Mouse (Mus musculus) MEL (cell line): ENCODE measurements around the gene Mtx1. TPM values are rescaled to one million over a fixed set of nuclear protein-coding genes. Genes with fewer than 3 reads are reported as not detected.
A peak's percentile ranks its signal among the peaks of the same experiment; 100 is the strongest.

Experiments used
- DNase-seq: peaks from one replicate; pipeline ENCODE4 v3.0.0; 2011; ENCODE audit warnings: low read depth, low spot score
- H3K27ac ChIP-seq: 2 replicates; pipeline ENCODE4 v1.5.1; 2012; ENCODE audit warnings: low read depth, mild to moderate bottlenecking, control low read depth, low read length, moderate library complexity; ENCODE audit not compliant: control insufficient read depth
- H3K27me3 ChIP-seq, 2 experiments: fragments of 150-350 bp in 1 of 2; sonication (generic) in 1 of 2; 2 replicates each; pipeline ENCODE4 v1.6.1; 2012; ENCODE audit warnings: low read length in 2 of 2, mild to moderate bottlenecking in 2 of 2, improper control_type of control experiment in 1 of 2, moderate library complexity in 1 of 2; ENCODE audit not compliant: insufficient read depth in 2 of 2, control insufficient read depth in 1 of 2
- H3K36me3 ChIP-seq, 2 experiments: 2 replicates each; pipeline ENCODE4 v1.6.1; 2012 to 2014; ENCODE audit warnings: low read length in 2 of 2, improper control_type of control experiment in 1 of 2, inconsistent platforms in 1 of 2, mild to moderate bottlenecking in 1 of 2; ENCODE audit not compliant: insufficient read depth in 2 of 2, control insufficient read depth in 1 of 2
- H3K4me1 ChIP-seq, 2 experiments: fragments of 150-350 bp in 1 of 2; sonication (generic) in 1 of 2; 2 replicates each; pipeline ENCODE4 v1.6.1; 2012; ENCODE audit warnings: low read length in 2 of 2, improper control_type of control experiment in 1 of 2, mild to moderate bottlenecking in 1 of 2; ENCODE audit not compliant: insufficient read depth in 2 of 2, control insufficient read depth in 1 of 2
- H3K4me3 ChIP-seq, 2 experiments: fragments of 150-350 bp in 1 of 2; sonication (generic) in 1 of 2; 2 replicates each; pipeline ENCODE4 v1.5.1; 2012; ENCODE audit warnings: low read depth in 2 of 2, low read length in 2 of 2, mild to moderate bottlenecking in 2 of 2, moderate library complexity in 2 of 2, control low read depth in 1 of 2, improper control_type of control experiment in 1 of 2; ENCODE audit not compliant: control insufficient read depth in 1 of 2, insufficient read depth in 1 of 2
- H3K79me2 ChIP-seq: 2 replicates; pipeline ENCODE4 v1.6.1; 2012; ENCODE audit warnings: mild to moderate bottlenecking, low read length, moderate library complexity; ENCODE audit not compliant: control insufficient read depth, poor library complexity, insufficient read depth
- H3K9ac ChIP-seq: 2 replicates; pipeline ENCODE4 v1.6.1; 2012; ENCODE audit warnings: low read depth, mild to moderate bottlenecking, control low read depth, low read length, moderate library complexity; ENCODE audit not compliant: control insufficient read depth, poor library complexity, severe bottlenecking
- H3K9me3 ChIP-seq: fragments of 150-350 bp; sonication (generic); replicated peaks from 2 replicates; pipeline ENCODE4 v1.6.1; 2012; ENCODE audit warnings: mild to moderate bottlenecking, low read length, improper control_type of control experiment, moderate library complexity; ENCODE audit not compliant: insufficient read depth
- CHD1 ChIP-seq: IDR thresholded peaks from 2 replicates; pipeline ENCODE4 v1.6.1; 2012; ENCODE audit warnings: low read depth, mild to moderate bottlenecking, inconsistent platforms, low read length, improper control_type of control experiment
- CHD2 ChIP-seq: IDR thresholded peaks from 2 replicates; pipeline ENCODE4 v1.6.1; 2011; ENCODE audit warnings: low read length, improper control_type of control experiment
- CTCF ChIP-seq, 3 experiments: IDR thresholded peaks in 2 of 3; conservative IDR thresholded peaks in 1 of 3; 2 replicates each; pipeline ENCODE4 v1.5.1; 2011 to 2012; ENCODE audit warnings: low read length in 3 of 3, low read depth in 2 of 3, mild to moderate bottlenecking in 2 of 3, improper control_type of control experiment in 1 of 3, inconsistent platforms in 1 of 3, mixed read lengths in 1 of 3, moderate library complexity in 1 of 3; ENCODE audit not compliant: control insufficient read depth in 1 of 3, insufficient read depth in 1 of 3, poor library complexity in 1 of 3, severe bottlenecking in 1 of 3
- ELF1 ChIP-seq: IDR thresholded peaks from 2 replicates; pipeline ENCODE4 v1.6.1; 2014; ENCODE audit warnings: low read depth, mild to moderate bottlenecking, inconsistent platforms, low read length, improper control_type of control experiment, moderate library complexity
- EP300 ChIP-seq, 2 experiments: IDR thresholded peaks; 2 replicates each; pipeline ENCODE4 v1.6.1; 2011; ENCODE audit warnings: improper control_type of control experiment in 2 of 2, low read length in 2 of 2, low read depth in 1 of 2, mild to moderate bottlenecking in 1 of 2
- ETS1 ChIP-seq: IDR thresholded peaks from 2 replicates; pipeline ENCODE4 v1.6.1; 2012; ENCODE audit warnings: low read depth, mild to moderate bottlenecking, inconsistent platforms, low read length, improper control_type of control experiment, moderate library complexity
- GABPA ChIP-seq: IDR thresholded peaks from 2 replicates; pipeline ENCODE4 v1.6.1; 2012; ENCODE audit warnings: low read depth, mild to moderate bottlenecking, inconsistent platforms, low read length, improper control_type of control experiment, moderate library complexity
- GATA1 ChIP-seq: IDR thresholded peaks from 2 replicates; pipeline ENCODE4 v1.6.1; 2011; ENCODE audit warnings: low read depth, low read length, improper control_type of control experiment
- HCFC1 ChIP-seq: IDR thresholded peaks from 2 replicates; pipeline ENCODE4 v1.6.1; 2012; ENCODE audit warnings: low read depth, mild to moderate bottlenecking, inconsistent platforms, low read length, improper control_type of control experiment, moderate library complexity
- JUND ChIP-seq: IDR thresholded peaks from 2 replicates; pipeline ENCODE4 v1.6.1; 2011; ENCODE audit warnings: low read depth, mild to moderate bottlenecking, improper control_type of control experiment, low read length
- KAT2A ChIP-seq: conservative IDR thresholded peaks from 2 replicates; pipeline ENCODE4 v1.6.1; 2012; ENCODE audit warnings: low read depth, low read length, improper control_type of control experiment, inconsistent platforms
- MAFK ChIP-seq: IDR thresholded peaks from 2 replicates; pipeline ENCODE4 v1.6.1; 2011; ENCODE audit warnings: low read depth, mild to moderate bottlenecking, low read length, improper control_type of control experiment, borderline replicate concordance
- MAX ChIP-seq: IDR thresholded peaks from 2 replicates; pipeline ENCODE4 v1.6.1; 2011; ENCODE audit warnings: low read length, improper control_type of control experiment
- MAZ ChIP-seq: IDR thresholded peaks from 2 replicates; pipeline ENCODE4 v1.6.1; 2012; ENCODE audit warnings: low read depth, mild to moderate bottlenecking, inconsistent platforms, low read length, improper control_type of control experiment
- MEF2A ChIP-seq: IDR thresholded peaks from 2 replicates; pipeline ENCODE4 v1.6.1; 2014; ENCODE audit warnings: low read depth, mild to moderate bottlenecking, inconsistent platforms, low read length, improper control_type of control experiment; ENCODE audit not compliant: poor library complexity, insufficient replicate concordance, severe bottlenecking; ENCODE audit errors: extremely low read depth
- MXI1 ChIP-seq: IDR thresholded peaks from 2 replicates; pipeline ENCODE4 v1.6.1; 2011; ENCODE audit warnings: mild to moderate bottlenecking, low read depth, low read length, improper control_type of control experiment
- MYB ChIP-seq: IDR thresholded peaks from 2 replicates; pipeline ENCODE4 v1.6.1; 2011; ENCODE audit warnings: mild to moderate bottlenecking, low read depth, low read length, improper control_type of control experiment
- NELFE ChIP-seq: IDR thresholded peaks from 2 replicates; pipeline ENCODE4 v1.6.1; 2011; ENCODE audit warnings: low read depth, low read length, improper control_type of control experiment
- NRF1 ChIP-seq: IDR thresholded peaks from 2 replicates; pipeline ENCODE4 v1.6.1; 2014; ENCODE audit warnings: low read depth, mild to moderate bottlenecking, inconsistent platforms, low read length, improper control_type of control experiment, moderate library complexity; ENCODE audit not compliant: poor library complexity, insufficient read depth, severe bottlenecking
- POLR2AphosphoS2 ChIP-seq: IDR thresholded peaks from 2 replicates; pipeline ENCODE4 v1.6.1; 2011; ENCODE audit warnings: low read length, improper control_type of control experiment
- POLR2AphosphoS5 ChIP-seq: IDR thresholded peaks from 2 replicates; pipeline ENCODE4 v1.6.1; 2012; ENCODE audit warnings: low read depth, borderline replicate concordance, mild to moderate bottlenecking, inconsistent platforms, low read length, moderate library complexity, mixed read lengths
- RAD21 ChIP-seq: IDR thresholded peaks from 2 replicates; pipeline ENCODE4 v1.6.1; 2011; ENCODE audit warnings: mild to moderate bottlenecking, low read depth, low read length, improper control_type of control experiment
- RCOR1 ChIP-seq: IDR thresholded peaks from 2 replicates; pipeline ENCODE4 v1.6.1; 2012; ENCODE audit warnings: low read depth, mild to moderate bottlenecking, inconsistent platforms, low read length, improper control_type of control experiment
- SIN3A ChIP-seq: IDR thresholded peaks from 2 replicates; pipeline ENCODE4 v1.6.1; 2012; ENCODE audit warnings: low read length, improper control_type of control experiment, inconsistent platforms
- SMC3 ChIP-seq: IDR thresholded peaks from 2 replicates; pipeline ENCODE4 v1.6.1; 2011; ENCODE audit warnings: low read depth, low read length, improper control_type of control experiment
- TAL1 ChIP-seq: IDR thresholded peaks from 2 replicates; pipeline ENCODE4 v1.6.1; 2012; ENCODE audit warnings: mild to moderate bottlenecking, inconsistent platforms, low read length, moderate library complexity, mixed read lengths
- TBP ChIP-seq: IDR thresholded peaks from 2 replicates; pipeline ENCODE4 v1.8.0; 2011; ENCODE audit warnings: low read depth, low read length, improper control_type of control experiment
- UBTF ChIP-seq: IDR thresholded peaks from 2 replicates; pipeline ENCODE4 v1.6.1; 2012; ENCODE audit warnings: low read depth, mild to moderate bottlenecking, inconsistent platforms, low read length, improper control_type of control experiment, moderate library complexity, borderline replicate concordance; ENCODE audit not compliant: insufficient read depth
- USF1 ChIP-seq: IDR thresholded peaks from 2 replicates; pipeline ENCODE4 v1.6.1; 2014; ENCODE audit warnings: low read depth, mild to moderate bottlenecking, inconsistent platforms, low read length, improper control_type of control experiment, moderate library complexity
- USF2 ChIP-seq, 2 experiments: IDR thresholded peaks; 2 replicates each; pipeline ENCODE4 v1.6.1; 2011 to 2012; ENCODE audit warnings: improper control_type of control experiment in 2 of 2, low read length in 2 of 2, borderline replicate concordance in 1 of 2, inconsistent platforms in 1 of 2, low read depth in 1 of 2, mild to moderate bottlenecking in 1 of 2; ENCODE audit not compliant: insufficient read depth in 1 of 2
- ZC3H11A ChIP-seq: IDR thresholded peaks from 2 replicates; pipeline ENCODE4 v1.6.1; 2012; ENCODE audit warnings: low read depth, mild to moderate bottlenecking, inconsistent platforms, low read length, improper control_type of control experiment
- ZKSCAN1 ChIP-seq: IDR thresholded peaks from 2 replicates; pipeline ENCODE4 v1.6.1; 2012; ENCODE audit warnings: low read depth, mild to moderate bottlenecking, inconsistent platforms, low read length, improper control_type of control experiment, moderate library complexity
- ZMIZ1 ChIP-seq: IDR thresholded peaks from 2 replicates; pipeline ENCODE4 v1.6.1; 2012; ENCODE audit warnings: low read depth, mild to moderate bottlenecking, inconsistent platforms, low read length, improper control_type of control experiment, moderate library complexity
- ZNF384 ChIP-seq: IDR thresholded peaks from 2 replicates; pipeline ENCODE4 v1.6.1; 2012; ENCODE audit warnings: low read depth, mild to moderate bottlenecking, inconsistent platforms, low read length, improper control_type of control experiment
- polyA plus RNA-seq, 2 experiments: library from polyadenylated mRNA; stranded (reverse) in 1 of 2; unstranded in 1 of 2; fragments of >175 nt in 1 of 2; fragments of >200 nt in 1 of 2; gene quantifications; 2 replicates each; pipeline versions ENCODE4 v1.2.1 to v1.2.4; 2012; ENCODE audit warnings: low replicate concordance in 2 of 2, low read depth in 1 of 2; ENCODE audit not compliant: insufficient read length in 2 of 2, insufficient read depth in 1 of 2, missing spikeins in 1 of 2
- total RNA-seq: library from RNA; depleted of rRNA; stranded (reverse); fragments of 300-350 nt; gene quantifications from 2 replicates; pipeline ENCODE4 v1.2.3, GENCODE M21; 2012

Mtx1 gene
- total and polyA plus RNA-seq, 3 experiments: 314 to 369 TPM; not detected in 1

DNA sequence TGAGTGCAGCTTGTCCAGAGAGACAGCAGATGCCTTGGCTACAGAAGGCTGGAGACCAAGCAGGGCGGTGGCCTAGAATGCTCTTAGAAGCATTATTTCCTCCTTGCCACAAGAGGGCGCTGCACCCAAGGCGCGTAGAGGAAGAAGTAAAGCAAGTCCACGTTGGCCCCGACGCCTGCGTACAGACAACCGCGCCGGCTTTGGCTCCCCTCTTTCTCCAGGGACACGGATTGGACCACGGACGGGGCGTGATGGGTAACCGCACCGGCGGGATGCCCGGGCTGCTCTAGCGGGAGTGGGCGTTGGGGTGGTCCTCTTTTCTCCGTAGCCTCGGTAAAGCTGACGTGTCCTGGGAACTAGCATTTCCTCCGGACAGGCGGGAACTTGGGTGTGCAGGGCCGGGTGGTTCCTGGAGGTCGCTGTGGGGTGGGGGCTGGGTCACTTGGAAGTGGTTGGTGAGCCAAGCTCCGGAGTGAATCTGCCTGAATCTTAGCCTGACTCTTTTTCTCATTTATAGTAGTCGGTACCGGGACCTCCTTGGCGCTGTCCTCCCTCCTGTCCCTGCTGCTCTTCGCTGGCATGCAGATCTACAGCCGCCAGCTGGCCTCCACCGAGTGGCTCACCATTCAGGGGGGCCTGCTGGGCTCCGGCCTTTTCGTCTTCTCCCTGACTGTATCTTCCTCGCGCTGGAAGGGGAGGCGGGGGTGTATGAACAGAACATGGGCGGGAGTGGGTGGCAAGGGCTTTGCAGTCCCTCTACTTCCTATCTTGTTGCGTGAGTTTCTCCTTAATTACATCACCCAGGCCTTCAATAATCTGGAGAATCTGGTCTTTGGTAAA lies 19.6 kb upstream of the Mtx1 start, which contains the start of gene Trim46:
Trim46 (minus strand) TSS at position 49 of the 840 bp plus-strand sequence.
- H3K9ac ChIP-seq: peak within 1 kb of the TSS; percentile 99
- peaks cover 7 to 23% of the 10 kb centered on the region in 2 experiments; a peak in 3 of 4 replicates for H3K36me3 ChIP-seq
- peak within 1 kb of the TSS; percentile 98 for H3K27ac ChIP-seq
- H3K4me1 ChIP-seq: peaks cover 17 to 24% of the 10 kb centered on the region in 2 experiments; a peak in 3 of 4 replicates
- peak within 1 kb of the TSS; percentile 84 to 89 for H3K4me3 ChIP-seq
- H3K79me2 ChIP-seq: peaks cover 17% of the 10 kb centered on the region
- DNase-seq: peak; percentile 98
- H3K27me3 ChIP-seq: no peaks in the 10 kb centered on the region
- H3K9me3 ChIP-seq: no peaks in the 10 kb centered on the region
- peak; percentile 84 for TF ChIP-seq NRF1
- 0 out of 2 replicates have a peak, but pooled peaks have one; percentile 21 for TF ChIP-seq USF1
- no peak for TF ChIP-seq ZNF384
- peak; percentile 33 for TF ChIP-seq RAD21
- no peak for TF ChIP-seq GATA1
- TF ChIP-seq JUND: peak; percentile 66; the same call in 1 of the 2 replicates
- peak; percentile 84 for TF ChIP-seq MXI1
- peak; percentile 29 to 73; a peak in 1 of 4 replicates for TF ChIP-seq EP300 (IDR thresholded peaks at IDR 0.05; ENCODE audit: low read depth in 1 of 2, low read length in 2 of 2)
- no peak; the same call in 1 of the 2 replicates for TF ChIP-seq GABPA
- TF ChIP-seq ZC3H11A: no peak
- peak; percentile 63 for TF ChIP-seq KAT2A
- peak; percentile 95 to 98 (median 98) for TF ChIP-seq CTCF (IDR thresholded peaks at IDR 0.05 in 2 of 3, conservative IDR thresholded peaks at IDR 0.05 in 1 of 3; ENCODE audit: control insufficient read depth in 1 of 3, insufficient read depth in 1 of 3, low read depth in 2 of 3, low read length in 3 of 3, poor library complexity in 1 of 3, severe bottlenecking in 1 of 3)
- peak; percentile 64 for TF ChIP-seq SIN3A
- TF ChIP-seq MEF2A: no peak
- peak; percentile 69 for TF ChIP-seq NELFE
- TF ChIP-seq MYB: no peak
- no peak for TF ChIP-seq CHD2
- no peak for TF ChIP-seq USF2 (IDR thresholded peaks at IDR 0.05; ENCODE audit: borderline replicate concordance in 1 of 2, insufficient read depth in 1 of 2, low read depth in 1 of 2, low read length in 2 of 2)
- peak; percentile 65; the same call in 1 of the 2 replicates for TF ChIP-seq RCOR1
- no peak for TF ChIP-seq ZKSCAN1
- TF ChIP-seq MAX: no peak; the same call in 1 of the 2 replicates
- TF ChIP-seq CHD1: peak; percentile 98
- peak; percentile 87 for TF ChIP-seq HCFC1
- peak; percentile 66 for TF ChIP-seq ELF1
- peak; percentile 21; the same call in 1 of the 2 replicates for TF ChIP-seq MAZ
- no peak for TF ChIP-seq MAFK
- TF ChIP-seq TBP: peak; percentile 90
- no peak for TF ChIP-seq POLR2AphosphoS5
- TF ChIP-seq ETS1: peak; percentile 61; the same call in 1 of the 2 replicates
- TF ChIP-seq SMC3: peak; percentile 22
- TF ChIP-seq TAL1: no peak
- 0 out of 2 replicates have a peak, but pooled peaks have one; percentile 76 for TF ChIP-seq UBTF
- peak; percentile 91 for TF ChIP-seq POLR2AphosphoS2
- 0 out of 2 replicates have a peak, but pooled peaks have one; percentile 68 for TF ChIP-seq ZMIZ1
